Mouse (Mus musculus): ENCODE results near the gene Bbs9.

DNA sequence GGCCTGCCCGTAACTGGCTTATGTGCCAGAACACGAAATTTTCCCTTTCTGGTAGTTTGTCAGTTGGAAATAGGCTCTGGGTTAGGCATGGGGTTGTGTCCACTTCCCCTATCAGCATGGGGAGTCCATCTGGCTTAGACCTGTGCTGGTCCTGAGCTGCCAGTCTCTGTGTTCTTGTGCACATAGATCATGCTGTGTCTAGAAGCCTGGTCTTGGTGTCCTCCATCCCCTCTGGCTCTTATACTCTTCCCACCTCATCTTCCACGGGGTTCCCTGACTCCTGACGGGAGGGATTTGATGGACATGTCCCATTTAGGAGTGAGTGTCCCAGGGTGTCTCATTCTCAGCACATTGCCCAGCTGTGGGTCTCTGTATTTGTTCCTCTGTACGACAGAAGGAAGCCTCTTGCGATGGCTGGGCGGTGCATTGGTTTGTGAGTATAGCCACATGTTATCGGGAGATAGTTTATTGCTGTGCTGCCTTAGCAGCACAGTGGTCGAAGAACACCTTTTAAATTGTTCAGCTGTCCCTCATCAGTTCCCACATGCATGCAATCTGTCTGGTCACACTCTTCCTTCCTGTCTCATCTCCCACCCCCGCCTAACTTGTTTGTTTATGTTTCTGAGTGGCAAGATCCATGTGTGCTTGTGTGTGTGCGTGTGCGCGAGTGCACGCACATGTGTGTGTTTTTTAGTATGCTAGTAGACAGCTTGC is 101.1 kb downstream of the Bbs9 start:
- TF ChIP-seq CTCF (IDR thresholded peaks at IDR 0.05): no peak
- no peak for TF ChIP-seq EP300 (IDR thresholded peaks at IDR 0.05)
